Mouse (Mus musculus) embryonic fibroblast, embryonic 13.5 days (primary cell): Measurements from ENCODE around the gene Grk2.

ENCODE experiments used
- CTCF ChIP-seq: IDR thresholded peaks from 2 replicates; pipeline ENCODE4 v1.5.1; 2011; ENCODE audit warnings: mild to moderate bottlenecking, control low read depth, low read length, moderate library complexity, borderline replicate concordance; ENCODE audit not compliant: insufficient read depth
- POLR2A ChIP-seq: IDR thresholded peaks from 2 replicates; pipeline ENCODE4 v1.6.1; 2011; ENCODE audit warnings: low read depth, mild to moderate bottlenecking, control low read depth, low read length, moderate library complexity

DNA sequence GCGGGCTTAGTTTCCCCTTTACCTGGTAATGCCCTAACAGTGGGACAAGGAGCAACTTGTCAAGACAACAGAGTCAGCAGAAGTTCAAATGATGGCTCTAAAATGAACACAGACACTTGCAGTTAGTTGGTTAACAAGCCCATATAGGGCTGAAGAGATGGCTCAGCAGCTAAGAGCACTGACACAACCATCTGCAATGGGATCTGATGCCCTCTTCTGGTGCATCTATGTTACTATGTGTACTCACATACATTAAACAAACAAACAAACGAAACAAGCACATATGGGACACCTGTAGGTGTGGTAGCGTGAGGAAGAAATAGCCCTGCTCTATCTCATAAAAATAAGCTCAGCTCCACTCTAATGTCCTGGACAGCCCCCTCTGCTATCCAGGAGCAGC, 63.6 kb downstream of the Grk2 start:
- no peak for TF ChIP-seq CTCF
- no peak for TF ChIP-seq POLR2A
